ENCODE assay signal across 20 mouse cellular contexts in genomic region chr13:43374918-43375432, GRCm38 (mm10). TPM values are rescaled to one million over a fixed set of nuclear protein-coding genes. Genes with fewer than 3 reads are reported as not detected.
A peak's percentile ranks its signal among the peaks of the same experiment; 100 is the strongest.
DNase-seq lines count a peak whose midpoint lies in the region; ATAC-seq and TF ChIP-seq lines count a peak whose summit lies in the region.
"Had no signal": no experiment of that assay in that cellular context is flagged by ENCODE, and none has a peak within 500 bp of the region (broad histone marks: within the 10 kb centered on the region; RNA-seq: fewer than 3 reads in every experiment).

No protein-coding gene starts in this region.

- no peak overlapping the region for H3K4me2 ChIP-seq in lung, embryonic 16.5 days (ENCODE audit: low read depth, low read length)
- H3K4me2 ChIP-seq: embryonic facial prominence, embryonic 15.5 days; hindbrain, embryonic 15.5 days had no signal

- 0 out of 2 replicates have a peak, but pooled peaks cover 3% of the 10 kb centered on the region for H3K4me1 ChIP-seq in lung, embryonic 16.5 days (replicated peaks; ENCODE audit: control insufficient read depth, insufficient read depth, low read length)
- H3K4me1 ChIP-seq: embryonic facial prominence, embryonic 15.5 days; hindbrain, embryonic 15.5 days had no signal

- H3K27me3 ChIP-seq in lung, embryonic 16.5 days (ENCODE audit: control insufficient read depth, insufficient read depth, low read depth, low read length) = no peaks in the 10 kb centered on the region
- H3K27me3 ChIP-seq: embryonic facial prominence, embryonic 15.5 days; hindbrain, embryonic 15.5 days had no signal

- intact Hi-C loops in gastrocnemius, adult 2 months (cut with DNase I) = no loop called here
- intact Hi-C loops in gastrocnemius, postnatal 14 days (cut with DNase I; ENCODE audit: low total_unique reads) = no loop called here

- peak; percentile 32 for ATAC-seq in lung, embryonic 16.5 days (ENCODE audit: low read depth)
- ATAC-seq: intestine, postnatal 0 days had no signal

- peak overlapping the region; percentile 68 for H3K27ac ChIP-seq in gastrocnemius, adult 2 months
- peak overlapping the region; percentile 55 for H3K27ac ChIP-seq in lung, embryonic 16.5 days (ENCODE audit: low read length)
- H3K27ac ChIP-seq: embryonic facial prominence, embryonic 15.5 days; hindbrain, embryonic 15.5 days; layer of hippocampus, adult 2 months had no signal

- no peaks in the 10 kb centered on the region for H3K9me3 ChIP-seq in lung, embryonic 16.5 days (ENCODE audit: control insufficient read depth, low read length)
- H3K9me3 ChIP-seq: embryonic facial prominence, embryonic 15.5 days; hindbrain, embryonic 15.5 days had no signal

- H3K4me3 ChIP-seq in gastrocnemius, adult 2 months = no peak overlapping the region
- no peak overlapping the region for H3K4me3 ChIP-seq in lung, embryonic 16.5 days (ENCODE audit: low read length)
- H3K4me3 ChIP-seq: embryonic facial prominence, embryonic 15.5 days; hindbrain, embryonic 15.5 days; layer of hippocampus, adult 2 months; myocyte had no signal

- no peak overlapping the region for H3K9ac ChIP-seq in lung, embryonic 16.5 days (ENCODE audit: low read length)
- H3K9ac ChIP-seq: embryonic facial prominence, embryonic 15.5 days; hindbrain, embryonic 15.5 days had no signal

- TF ChIP-seq CTCF in gastrocnemius, adult 2 months (IDR thresholded peaks at IDR 0.05) = no peak

- H3K36me3 ChIP-seq in lung, embryonic 16.5 days (ENCODE audit: control insufficient read depth, insufficient read depth, low read length) = peaks cover 23% of the 10 kb centered on the region

- no peak for DNase-seq in gastrocnemius, adult 2 months
- no peak for DNase-seq in gastrocnemius, postnatal 14 days
- DNase-seq in kidney, adult 9 months = peak; percentile 33
- DNase-seq in kidney, postnatal 10 days = no peak
- DNase-seq in lung, postnatal 4 days = no peak
- peak; percentile 24 for DNase-seq in lung, postnatal 10 days
- DNase-seq in gastrocnemius, postnatal 10 days = no peak
- DNase-seq: adrenal gland, postnatal 36 days; cerebellum, adult 8-10 months; gastrocnemius, postnatal 36 days; midbrain, embryonic 14.5 days; retina, postnatal 1 day; right cerebral cortex, postnatal 4 days; thymus, postnatal 25 days had no signal

- 49% methylated on average over 2 of the region's 2 CpGs for WGBS in lung, embryonic 16.5 days

RNA-seq across cellular contexts. Expression of gene Sirt5, which starts 9.7 kb away (rescaled TPM):
- total RNA-seq in gastrocnemius, adult 2 months (2021) = 10 to 100 TPM; 12.1 to 19.8 TPM
- total RNA-seq in gastrocnemius, postnatal 14 days (2021) = 10 to 100 TPM; 13.6 to 15.8 TPM
- 22.3 and 24.9 TPM in 2 replicates for polyA plus RNA-seq in lung, embryonic 16.5 days (2015; fragmentation: Nextera tagmentation; extraction: Ambion mirVana)
- total RNA-seq in gastrocnemius, postnatal 10 days (2021) = 10 to 100 TPM; 13.3 to 14.0 TPM

RNA-seq across cellular contexts. Expression of gene Nol7, which starts 23.2 kb away (rescaled TPM):
- 100 to 1,000 TPM; 118 to 138 TPM for total RNA-seq in gastrocnemius, adult 2 months (2021)
- total RNA-seq in gastrocnemius, postnatal 14 days (2021) = 100 to 1,000 TPM; 133 to 137 TPM
- polyA plus RNA-seq in lung, embryonic 16.5 days (2015; fragmentation: Nextera tagmentation; extraction: Ambion mirVana) = 130 and 132 TPM in 2 replicates
- total RNA-seq in gastrocnemius, postnatal 10 days (2021) = 100 to 1,000 TPM; 149 to 160 TPM

Comparison
In these comparisons a context has a peak if more than half of its experiments do, and no peak if none do; other contexts are left out.
1. DNase-seq: peak in kidney, adult 9 months (single experiment) and lung, postnatal 10 days (single experiment); none in gastrocnemius, adult 2 months (single experiment), gastrocnemius, postnatal 14 days (single experiment), kidney, postnatal 10 days (single experiment), lung, postnatal 4 days (0 of 2) and gastrocnemius, postnatal 10 days (single experiment).